Mouse (Mus musculus) limb, embryonic 14.5 days (tissue): ENCODE data around the gene Cabp1. TPM values are rescaled to one million over a fixed set of nuclear protein-coding genes. Genes with fewer than 3 reads are reported as not detected.

Experiments used
- ATAC-seq: fragments of 200-750 bp; cut with Nextera tagmentation; 2 replicates; pipeline ENCODE4 v1.8.0; 2017; ENCODE audit warnings: low read depth, moderate number of reproducible peaks, moderate TSS enrichment; ENCODE audit not compliant: low FRiP score
- DNase-seq: peaks from one replicate; pipeline ENCODE4 v3.0.0-alpha.2; 2015; ENCODE audit warnings: low spot score
- H3K27ac ChIP-seq: fragments of 300-500 bp; sonication (generic); replicated peaks from 2 replicates; pipeline ENCODE4 v1.5.1; 2014; ENCODE audit warnings: low read depth, mild to moderate bottlenecking, low read length, moderate library complexity, mixed read lengths
- H3K27me3 ChIP-seq: fragments of 300-500 bp; sonication (generic); 2 replicates; pipeline ENCODE4 v1.6.1; 2014; ENCODE audit warnings: low read length, mixed read lengths; ENCODE audit not compliant: control insufficient read depth, insufficient read depth
- H3K36me3 ChIP-seq: fragments of 300-500 bp; sonication (generic); 2 replicates; pipeline ENCODE4 v1.6.1; 2014; ENCODE audit warnings: mild to moderate bottlenecking, low read length, moderate library complexity, mixed read lengths; ENCODE audit not compliant: control insufficient read depth, insufficient read depth
- H3K4me1 ChIP-seq: fragments of 300-500 bp; sonication (generic); 2 replicates; pipeline ENCODE4 v1.6.1; 2014; ENCODE audit warnings: antibody characterized with exemption, low read length, mixed read lengths; ENCODE audit not compliant: control insufficient read depth, insufficient read depth
- H3K4me2 ChIP-seq: fragments of 300-500 bp; sonication (generic); replicated peaks from 2 replicates; pipeline ENCODE4 v1.6.1; 2014; ENCODE audit warnings: low read depth, mild to moderate bottlenecking, low read length, moderate library complexity; ENCODE audit not compliant: severe bottlenecking
- H3K4me3 ChIP-seq: fragments of 300-500 bp; sonication (generic); replicated peaks from 2 replicates; pipeline ENCODE4 v1.5.1; 2014; ENCODE audit warnings: low read length
- H3K9ac ChIP-seq: fragments of 300-500 bp; sonication (generic); 2 replicates; pipeline ENCODE4 v1.6.1; 2014; ENCODE audit warnings: mild to moderate bottlenecking, low read depth, low read length, moderate library complexity; ENCODE audit not compliant: severe bottlenecking
- H3K9me3 ChIP-seq: fragments of 300-500 bp; sonication (generic); 2 replicates; pipeline ENCODE4 v1.6.1; 2016; ENCODE audit warnings: low read length; ENCODE audit not compliant: control insufficient read depth
- POLR2A ChIP-seq: fragments of 200-500 bp; IDR thresholded peaks from 2 replicates; pipeline ENCODE4 v1.8.0; 2012; ENCODE audit warnings: inconsistent platforms, mild to moderate bottlenecking, moderate library complexity, borderline replicate concordance; ENCODE audit not compliant: insufficient read depth, insufficient read length; ENCODE audit errors: extremely low read depth
- WGBS: fragments of 180-500 bp; shearing (Covaris S2); extraction: QIAGEN DNeasy Blood & Tissue Kit; methylation state at CpG from one replicate; pipeline ENCODE4 v1.1.7; 2014; 5-methylcytosine and 5-hydroxymethylcytosine counted together
- polyA plus RNA-seq, 2 experiments: library from polyadenylated mRNA; depleted of rRNA in 1 of 2; stranded (reverse) in 1 of 2; unstranded in 1 of 2; fragments of >200 nt; fragmentation: Nextera tagmentation in 1 of 2; extraction: Ambion mirVana in 1 of 2; gene quantifications; 2 replicates each; pipeline versions ENCODE4 v1.2.1 to v1.2.3; 2012 to 2014

The Cabp1 gene
- polyA plus RNA-seq, 2 experiments: 1.5 to 4.7 TPM

- WGBS: 51% methylated on average over 5 of the region's 5 CpGs
- TF ChIP-seq POLR2A: no peak
- Histone ChIP-seq H3K4me1 (peaks cover 14% of the 10 kb centered on the region), H3K27me3 (peaks cover under 1% of the 10 kb centered on the region; the same call in 1 of the 2 replicates), H3K9ac (no peak overlapping the region), H3K4me3 (no peak overlapping the region), H3K36me3 (no peaks in the 10 kb centered on the region), H3K9me3 (no peaks in the 10 kb centered on the region), H3K4me2 (no peak overlapping the region), H3K27ac (no peak overlapping the region)
- ATAC-seq (no peak), DNase-seq (no peak)
Measured at GRCm38 (mm10) chr5:115208601-115209000, 14.4 kb upstream of the Cabp1 start.

- Histone ChIP-seq H3K27me3 (peaks cover 4% of the 10 kb centered on the region; the same call in 1 of the 2 replicates), H3K9me3 (no peaks in the 10 kb centered on the region), H3K36me3 (no peaks in the 10 kb centered on the region), H3K4me1 (peaks cover 16% of the 10 kb centered on the region), H3K4me3 (no peak overlapping the region), H3K4me2 (no peak overlapping the region), H3K27ac (no peak overlapping the region), H3K9ac (no peak overlapping the region)
- WGBS: 13% methylated on average over 9 of the region's 16 CpGs
- DNase-seq: no peak
- no peak for TF ChIP-seq POLR2A
- ATAC-seq: no peak
Measured at GRCm38 (mm10) chr5:115207892-115208291, 13.7 kb upstream of the Cabp1 start.

DNA sequence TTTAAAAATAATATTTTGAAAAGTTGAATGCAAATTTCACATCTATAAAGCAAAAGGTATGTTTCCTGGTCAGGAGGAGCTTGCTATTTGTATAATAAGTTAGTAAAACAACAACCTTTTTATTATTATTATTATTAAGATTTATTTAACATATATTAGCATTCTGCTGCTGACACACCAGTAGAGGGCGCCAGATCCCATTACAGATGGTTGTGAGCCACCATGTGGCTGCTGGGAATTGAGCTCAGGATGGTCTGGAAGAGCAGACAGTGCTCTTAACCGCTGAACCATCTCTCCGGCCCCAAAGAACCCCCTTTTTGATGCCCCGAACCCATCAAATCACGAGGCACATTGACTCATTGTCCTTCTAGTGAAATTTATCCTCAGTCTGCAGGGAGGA is 13.1 kb upstream of the Cabp1 start:
- TF ChIP-seq POLR2A: no peak
- WGBS: 60% methylated on average over 5 of the region's 5 CpGs
- ATAC-seq: no peak
- no peak overlapping the region for H3K4me3 ChIP-seq
- H3K4me2 ChIP-seq: no peak overlapping the region
- H3K9ac ChIP-seq: no peak overlapping the region
- H3K36me3 ChIP-seq: no peaks in the 10 kb centered on the region
- peaks cover 16% of the 10 kb centered on the region for H3K4me1 ChIP-seq
- peaks cover 4% of the 10 kb centered on the region; the same call in 1 of the 2 replicates for H3K27me3 ChIP-seq
- H3K9me3 ChIP-seq: no peaks in the 10 kb centered on the region
- DNase-seq: no peak
- H3K27ac ChIP-seq: no peak overlapping the region

GRCm38 (mm10) chr5:115204562-115205311 is 10.6 kb upstream of the Cabp1 start:
- peak overlapping the region; percentile 48 for H3K9ac ChIP-seq
- H3K27ac ChIP-seq: no peak overlapping the region
- no peak for DNase-seq
- 1% methylated on average over 31 of the region's 31 CpGs for WGBS
- H3K4me1 ChIP-seq: peaks cover 16% of the 10 kb centered on the region
- TF ChIP-seq POLR2A: 0 out of 2 replicates have a peak, but pooled peaks have one; percentile 4
- peaks cover 4% of the 10 kb centered on the region; the same call in 1 of the 2 replicates for H3K27me3 ChIP-seq
- H3K9me3 ChIP-seq: no peaks in the 10 kb centered on the region
- H3K4me3 ChIP-seq: peak overlapping the region; percentile 30
- H3K4me2 ChIP-seq: peak overlapping the region; percentile 70
- peak; percentile 78 for ATAC-seq
- H3K36me3 ChIP-seq: no peaks in the 10 kb centered on the region

DNA sequence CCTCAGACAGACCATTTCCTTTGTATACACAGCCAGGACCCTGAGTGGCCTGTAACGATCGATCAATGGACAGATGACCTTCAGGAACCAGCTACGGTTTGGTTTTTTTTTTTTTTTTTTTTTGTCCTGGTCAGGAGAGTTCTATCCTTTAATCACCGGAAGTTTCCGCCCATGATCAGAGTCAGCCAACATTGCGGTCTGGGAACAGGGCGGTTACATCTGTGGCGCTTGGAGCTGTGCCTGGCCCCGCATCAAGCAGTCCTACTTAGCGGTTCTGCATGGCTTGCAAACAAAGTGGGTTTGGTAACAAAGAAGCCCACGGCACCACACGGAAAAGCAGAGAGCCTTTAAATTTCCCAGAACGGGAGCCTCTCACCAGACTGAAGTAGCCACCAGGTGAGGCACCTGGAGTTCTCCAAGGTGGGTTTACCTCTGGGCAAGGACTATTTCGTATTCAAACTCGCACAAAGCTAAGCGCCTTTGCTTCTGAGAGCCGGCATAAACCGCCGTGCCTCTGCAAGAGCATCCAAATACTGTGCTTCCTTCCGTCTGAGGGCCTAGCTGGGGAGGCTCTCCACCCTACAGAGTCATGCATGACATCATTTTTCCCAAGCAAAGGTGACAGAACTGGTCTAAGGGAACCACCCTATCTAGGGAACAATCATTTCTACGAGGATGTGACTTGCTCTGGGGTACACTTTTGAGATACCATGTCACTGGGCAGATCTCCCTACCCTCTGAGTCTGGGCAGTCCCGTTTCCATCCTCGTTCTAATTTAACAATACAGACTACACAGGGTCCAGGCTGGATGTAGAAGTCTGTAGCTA is 9.8 kb upstream of the Cabp1 start:
- Histone ChIP-seq H3K4me3 (peak overlapping the region; percentile 30), H3K4me2 (peak overlapping the region; percentile 70), H3K4me1 (peaks cover 16% of the 10 kb centered on the region), H3K9me3 (no peaks in the 10 kb centered on the region), H3K36me3 (no peaks in the 10 kb centered on the region), H3K9ac (peak overlapping the region; percentile 48; the same call in 1 of the 2 replicates), H3K27me3 (peaks cover 4% of the 10 kb centered on the region; the same call in 1 of the 2 replicates), H3K27ac (0 out of 2 replicates have a peak overlapping the region, but pooled peaks have one; percentile 9)
- DNase-seq: no peak
- WGBS: 23% methylated on average over 23 of the region's 23 CpGs
- TF ChIP-seq POLR2A: no peak
- peak; percentile 44; the same call in 1 of the 2 replicates for ATAC-seq
